ENCODE assay signal across 18 mouse cellular contexts in genomic region chr16:63030399-63030798, GRCm38 (mm10).
DNase-seq lines count a peak whose midpoint lies in the region; ATAC-seq lines count a peak whose summit lies in the region.
"Had no signal": no experiment of that assay in that cellular context is flagged by ENCODE, and none has a peak within 500 bp of the region (broad histone marks: within the 10 kb centered on the region; RNA-seq: fewer than 3 reads in every experiment).

No protein-coding gene starts in this region.

- H3K9me3 ChIP-seq in hindbrain, embryonic 11.5 days (ENCODE audit: control insufficient read depth, low read length) = no peaks in the 10 kb centered on the region
- H3K9me3 ChIP-seq in hindbrain, embryonic 14.5 days (ENCODE audit: control insufficient read depth, low read length) = 0 out of 2 replicates have a peak, but pooled peaks cover 3% of the 10 kb centered on the region
- no peaks in the 10 kb centered on the region for H3K9me3 ChIP-seq in midbrain, embryonic 12.5 days
- H3K9me3 ChIP-seq in midbrain, embryonic 10.5 days (replicated peaks) = no peaks in the 10 kb centered on the region
- no peaks in the 10 kb centered on the region for H3K9me3 ChIP-seq in forebrain, embryonic 14.5 days (replicated peaks; ENCODE audit: control insufficient read depth, low read length)
- no peaks in the 10 kb centered on the region for H3K9me3 ChIP-seq in midbrain, embryonic 15.5 days
- H3K9me3 ChIP-seq: embryonic facial prominence, embryonic 12.5 days; heart, embryonic 13.5 days; intestine, embryonic 15.5 days had no signal

- no peak overlapping the region for H3K9ac ChIP-seq in hindbrain, embryonic 11.5 days (ENCODE audit: low read depth, low read length)
- no peak overlapping the region for H3K9ac ChIP-seq in hindbrain, embryonic 14.5 days
- H3K9ac ChIP-seq in midbrain, embryonic 12.5 days (replicated peaks) = no peak overlapping the region
- no peak overlapping the region; the same call in 1 of the 2 replicates for H3K9ac ChIP-seq in forebrain, embryonic 14.5 days (ENCODE audit: low read length)
- no peak overlapping the region for H3K9ac ChIP-seq in midbrain, embryonic 15.5 days
- H3K9ac ChIP-seq: embryonic facial prominence, embryonic 12.5 days; heart, embryonic 13.5 days; intestine, embryonic 15.5 days had no signal

- H3K4me1 ChIP-seq in hindbrain, embryonic 11.5 days (replicated peaks; ENCODE audit: control insufficient read depth, insufficient read depth, low read length) = no peaks in the 10 kb centered on the region
- peaks cover 9% of the 10 kb centered on the region; the same call in 1 of the 2 replicates for H3K4me1 ChIP-seq in hindbrain, embryonic 14.5 days (replicated peaks; ENCODE audit: control insufficient read depth, insufficient read depth, low read length)
- peaks cover 20% of the 10 kb centered on the region for H3K4me1 ChIP-seq in midbrain, embryonic 12.5 days
- H3K4me1 ChIP-seq in midbrain, embryonic 10.5 days = peaks cover 22% of the 10 kb centered on the region
- peaks cover 16% of the 10 kb centered on the region for H3K4me1 ChIP-seq in forebrain, embryonic 14.5 days (ENCODE audit: control insufficient read depth, insufficient read depth, low read length)
- peaks cover 15% of the 10 kb centered on the region for H3K4me1 ChIP-seq in midbrain, embryonic 15.5 days
- H3K4me1 ChIP-seq: embryonic facial prominence, embryonic 12.5 days; heart, embryonic 13.5 days; intestine, embryonic 15.5 days had no signal

- H3K4me3 ChIP-seq in hindbrain, embryonic 11.5 days (ENCODE audit: low read depth, low read length) = no peak overlapping the region
- H3K4me3 ChIP-seq in hindbrain, embryonic 14.5 days (replicated peaks; ENCODE audit: low read length) = no peak overlapping the region
- H3K4me3 ChIP-seq in midbrain, embryonic 12.5 days = no peak overlapping the region
- no peak overlapping the region for H3K4me3 ChIP-seq in midbrain, embryonic 10.5 days
- no peak overlapping the region for H3K4me3 ChIP-seq in forebrain, embryonic 14.5 days (ENCODE audit: low read depth, low read length)
- H3K4me3 ChIP-seq in midbrain, embryonic 15.5 days = no peak overlapping the region
- H3K4me3 ChIP-seq: embryonic facial prominence, embryonic 12.5 days; heart, embryonic 13.5 days; intestine, embryonic 15.5 days had no signal

- H3K36me3 ChIP-seq in hindbrain, embryonic 11.5 days (ENCODE audit: control insufficient read depth, insufficient read depth, low read length) = no peaks in the 10 kb centered on the region
- H3K36me3 ChIP-seq in hindbrain, embryonic 14.5 days (replicated peaks; ENCODE audit: control insufficient read depth, insufficient read depth) = no peaks in the 10 kb centered on the region
- H3K36me3 ChIP-seq in midbrain, embryonic 12.5 days = no peaks in the 10 kb centered on the region
- H3K36me3 ChIP-seq in midbrain, embryonic 10.5 days = no peaks in the 10 kb centered on the region
- no peaks in the 10 kb centered on the region for H3K36me3 ChIP-seq in forebrain, embryonic 14.5 days (ENCODE audit: control insufficient read depth, insufficient read depth, low read length)
- no peaks in the 10 kb centered on the region for H3K36me3 ChIP-seq in midbrain, embryonic 15.5 days (replicated peaks)
- H3K36me3 ChIP-seq: embryonic facial prominence, embryonic 12.5 days; heart, embryonic 13.5 days; intestine, embryonic 15.5 days had no signal

- 79% methylated on average over 4 of the region's 4 CpGs for WGBS in hindbrain, embryonic 11.5 days
- 80% methylated on average over 4 of the region's 4 CpGs for WGBS in hindbrain, embryonic 14.5 days
- 76% methylated on average over 4 of the region's 4 CpGs for WGBS in midbrain, embryonic 12.5 days
- 84% methylated on average over 4 of the region's 4 CpGs for WGBS in midbrain, embryonic 10.5 days
- 50% methylated on average over 4 of the region's 4 CpGs for WGBS in forebrain, embryonic 14.5 days
- WGBS in midbrain, embryonic 15.5 days = 58% methylated on average over 4 of the region's 4 CpGs

- ATAC-seq in hindbrain, embryonic 11.5 days (ENCODE audit: low FRiP score) = peak; percentile 30
- no peak for ATAC-seq in hindbrain, embryonic 14.5 days (ENCODE audit: low FRiP score)
- peak; percentile 23; the same call in 1 of the 2 replicates for ATAC-seq in midbrain, embryonic 12.5 days (ENCODE audit: low FRiP score, low read depth)
- ATAC-seq in forebrain, embryonic 14.5 days = 0 out of 2 replicates have a peak, but pooled peaks have one; percentile 16
- peak; percentile 48; the same call in 1 of the 2 replicates for ATAC-seq in midbrain, embryonic 15.5 days (replicated peaks)
- ATAC-seq: intestine, embryonic 15.5 days had no signal

- H3K4me2 ChIP-seq in hindbrain, embryonic 11.5 days (replicated peaks; ENCODE audit: low read depth, low read length) = no peak overlapping the region
- H3K4me2 ChIP-seq in hindbrain, embryonic 14.5 days (replicated peaks) = no peak overlapping the region
- H3K4me2 ChIP-seq in midbrain, embryonic 12.5 days (replicated peaks) = no peak overlapping the region
- peak overlapping the region; percentile 20 for H3K4me2 ChIP-seq in forebrain, embryonic 14.5 days (ENCODE audit: low read length)
- no peak overlapping the region; the same call in 1 of the 2 replicates for H3K4me2 ChIP-seq in midbrain, embryonic 15.5 days
- H3K4me2 ChIP-seq: embryonic facial prominence, embryonic 12.5 days; heart, embryonic 13.5 days; intestine, embryonic 15.5 days had no signal

- 0 out of 2 replicates have a peak overlapping the region, but pooled peaks have one; percentile 27 for H3K27ac ChIP-seq in hindbrain, embryonic 11.5 days (ENCODE audit: low read depth, low read length)
- H3K27ac ChIP-seq in hindbrain, embryonic 14.5 days = no peak overlapping the region
- H3K27ac ChIP-seq in midbrain, embryonic 12.5 days (replicated peaks) = no peak overlapping the region
- H3K27ac ChIP-seq in midbrain, embryonic 10.5 days (replicated peaks) = no peak overlapping the region
- H3K27ac ChIP-seq in forebrain, embryonic 14.5 days (ENCODE audit: low read depth, low read length) = peak overlapping the region; percentile 58; the same call in 1 of the 2 replicates
- H3K27ac ChIP-seq in midbrain, embryonic 15.5 days = no peak overlapping the region
- H3K27ac ChIP-seq: embryonic facial prominence, embryonic 12.5 days; heart, embryonic 13.5 days; intestine, embryonic 15.5 days had no signal

- DNase-seq in hindbrain, embryonic 11.5 days (ENCODE audit: low spot score) = no peak
- no peak for DNase-seq in hindbrain, embryonic 14.5 days (ENCODE audit: low spot score)
- no peak for DNase-seq in midbrain, embryonic 10.5 days (ENCODE audit: low spot score)
- DNase-seq in forebrain, embryonic 14.5 days (ENCODE audit: low spot score) = no peak
- DNase-seq in ovary, postnatal 14 days (ENCODE audit: low spot score) = no peak
- no peak for DNase-seq in kidney, postnatal 10 days
- DNase-seq: adrenal gland, postnatal 14 days; cerebellum, adult 11-12 months; cerebellum, adult 9-10 months; cerebellum, postnatal 25 days; gastrocnemius, postnatal 36 days; heart, adult 11 months; heart, postnatal 36 days had no signal

- H3K27me3 ChIP-seq in hindbrain, embryonic 11.5 days (ENCODE audit: control insufficient read depth, insufficient read depth, low read length) = no peaks in the 10 kb centered on the region; the same call in 1 of the 2 replicates
- H3K27me3 ChIP-seq in hindbrain, embryonic 14.5 days (ENCODE audit: control insufficient read depth, insufficient read depth, low read length) = no peaks in the 10 kb centered on the region
- peaks cover 9% of the 10 kb centered on the region for H3K27me3 ChIP-seq in midbrain, embryonic 12.5 days
- H3K27me3 ChIP-seq in midbrain, embryonic 10.5 days (ENCODE audit: low read depth, poor library complexity, severe bottlenecking) = peaks cover 44% of the 10 kb centered on the region
- no peaks in the 10 kb centered on the region for H3K27me3 ChIP-seq in forebrain, embryonic 14.5 days (replicated peaks; ENCODE audit: control insufficient read depth, insufficient read depth, low read length)
- H3K27me3 ChIP-seq in midbrain, embryonic 15.5 days (replicated peaks) = no peaks in the 10 kb centered on the region
- H3K27me3 ChIP-seq: embryonic facial prominence, embryonic 12.5 days; heart, embryonic 13.5 days; intestine, embryonic 15.5 days had no signal

Comparison
In these comparisons a context has a peak if more than half of its experiments do, and no peak if none do; other contexts are left out.
1. H3K27ac ChIP-seq: peak in hindbrain, embryonic 11.5 days (single experiment) and forebrain, embryonic 14.5 days (single experiment); none in hindbrain, embryonic 14.5 days (single experiment), midbrain, embryonic 12.5 days (single experiment), midbrain, embryonic 10.5 days (single experiment) and midbrain, embryonic 15.5 days (single experiment).